Mouse (Mus musculus) B cell, adult 2 months (primary cell): ENCODE measurements at regions not wholly inside any gene's neighbourhood (a gene's known extent, or its start where the extent isn't known, plus 50 kb on each side); places are given as distances from the start of the nearest gene placed in this dataset.
A peak's percentile ranks its signal among the peaks of the same experiment; 100 is the strongest.

ENCODE experiments used
- DNase-seq, 2 experiments: peaks; one replicate each; pipeline ENCODE4 v3.0.0; 2022

GRCm38 (mm10) chr11:31282136-31282535 lies 87.7 kb downstream of the Stc2 start:
- DNase-seq: no peak

GRCm38 (mm10) chr11:31248467-31248866 lies 66.2 kb upstream of the Gm17332 start:
- peak; percentile 32 to 41 for DNase-seq
